In the genomic region with DNA sequence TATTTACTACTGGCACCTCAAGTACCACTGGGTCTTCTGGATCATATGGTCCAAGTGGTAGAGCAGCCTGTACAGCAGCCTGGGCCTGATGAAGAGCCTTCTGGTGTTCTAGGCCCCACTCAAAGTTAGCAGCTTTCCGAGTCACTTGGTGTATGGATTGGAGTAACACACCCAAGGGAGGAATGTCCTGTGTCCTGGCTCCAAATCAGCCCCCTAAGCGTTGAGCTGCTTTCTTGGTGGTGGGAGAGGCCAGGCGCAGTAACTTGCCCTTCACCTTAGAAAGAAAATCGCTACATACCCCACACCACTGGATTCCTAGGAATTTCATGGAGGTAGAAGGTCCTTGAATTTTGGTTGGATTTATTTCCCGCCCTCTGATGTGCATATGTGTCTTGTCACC, we compare ENCODE assay signal across 43 mouse cellular contexts. TPM values are rescaled to one million over a fixed set of nuclear protein-coding genes. Genes with fewer than 3 reads are reported as not detected.
"Had no signal": no experiment of that assay in that cellular context is flagged by ENCODE, and none has a peak within 500 bp of the region (broad histone marks: within the 10 kb centered on the region; RNA-seq: fewer than 3 reads in every experiment).

No protein-coding gene starts in this region.

- H3K4me3 ChIP-seq: heart, embryonic 12.5 days; heart, embryonic 13.5 days; heart, embryonic 15.5 days; hindbrain, embryonic 10.5 days; hindbrain, embryonic 12.5 days; hindbrain, embryonic 13.5 days; hindbrain, embryonic 15.5 days; intestine, embryonic 15.5 days; kidney, embryonic 15.5 days; layer of hippocampus, adult 2 months; left cerebral cortex, adult 2 months had no signal

- H3K9ac ChIP-seq: heart, embryonic 12.5 days; heart, embryonic 13.5 days; heart, embryonic 15.5 days; hindbrain, embryonic 12.5 days; hindbrain, embryonic 13.5 days; hindbrain, embryonic 14.5 days; hindbrain, embryonic 15.5 days; intestine, embryonic 15.5 days; kidney, embryonic 15.5 days had no signal

- H3K36me3 ChIP-seq: heart, embryonic 12.5 days; heart, embryonic 13.5 days; heart, embryonic 15.5 days; hindbrain, embryonic 10.5 days; intestine, embryonic 15.5 days; kidney, embryonic 15.5 days had no signal

- H3K27ac ChIP-seq: heart, embryonic 13.5 days; heart, embryonic 15.5 days; hindbrain, embryonic 10.5 days; hindbrain, embryonic 12.5 days; hindbrain, embryonic 13.5 days; hindbrain, embryonic 14.5 days; hindbrain, embryonic 15.5 days; hindbrain, postnatal 0 days; intestine, embryonic 15.5 days; kidney, embryonic 15.5 days; kidney, postnatal 0 days; layer of hippocampus, adult 2 months; left cerebral cortex, adult 2 months had no signal

- H3K4me1 ChIP-seq: heart, embryonic 12.5 days; heart, embryonic 13.5 days; heart, embryonic 15.5 days; intestine, embryonic 15.5 days; kidney, embryonic 15.5 days had no signal

- DNase-seq: heart, postnatal 10 days; heart, postnatal 14 days; heart, postnatal 36 days; heart, postnatal 4 days; kidney, adult 11 months; kidney, adult 18-20 months; kidney, adult 2 months; kidney, adult 8-10 months; kidney, adult 9 months; kidney, postnatal 10 days; kidney, postnatal 14 days; kidney, postnatal 25 days; kidney, postnatal 36 days; kidney, postnatal 4 days; layer of hippocampus, adult 9-11 months; layer of hippocampus, postnatal 36 days had no signal

- H3K9me3 ChIP-seq: heart, embryonic 12.5 days; heart, embryonic 13.5 days; heart, embryonic 15.5 days; hindbrain, embryonic 10.5 days; hindbrain, embryonic 12.5 days; hindbrain, embryonic 13.5 days; hindbrain, embryonic 15.5 days; intestine, embryonic 15.5 days; kidney, embryonic 15.5 days had no signal

RNA-seq across cellular contexts. Expression of gene Asic1, which starts 14.0 kb away (rescaled TPM):
- total RNA-seq: hematopoietic stem cell, adult 5-6 weeks had no signal

RNA-seq across cellular contexts. Expression of gene Gm17349, which starts 21.1 kb away (rescaled TPM):
- total RNA-seq: hematopoietic stem cell, adult 5-6 weeks; hindbrain, postnatal 0 days had no signal
- polyA plus RNA-seq: heart, embryonic 11.5 days; heart, embryonic 12.5 days; heart, embryonic 13.5 days; heart, embryonic 14.5 days; heart, embryonic 15.5 days; heart, embryonic 16.5 days; heart, postnatal 0 days; hindbrain, embryonic 10.5 days; hindbrain, embryonic 11.5 days; hindbrain, embryonic 12.5 days; hindbrain, embryonic 13.5 days; hindbrain, embryonic 14.5 days; hindbrain, embryonic 15.5 days; hindbrain, embryonic 16.5 days; hindbrain, postnatal 0 days; inflammation-experienced regulatory T-cells, adult 6 months; intestine, embryonic 14.5 days; intestine, embryonic 15.5 days; intestine, embryonic 16.5 days; kidney, embryonic 14.5 days; kidney, embryonic 15.5 days; kidney, embryonic 16.5 days; kidney, postnatal 0 days; large intestine, adult 2 months had no signal
